Mouse (Mus musculus): ENCODE measurements around the gene Grap. TPM values are rescaled to one million over a fixed set of nuclear protein-coding genes. Genes with fewer than 3 reads are reported as not detected.

Gene Grap
- polyA plus RNA-seq, 1 experiment from 2014 or later = 12.0 TPM

- no peak overlapping the region for H3K27ac ChIP-seq (ENCODE audit: low read depth, low read length)
- H3K9ac ChIP-seq (ENCODE audit: low read depth, low read length) = no peak overlapping the region
- 70% methylated on average over 7 of the region's 7 CpGs for WGBS
- no peaks in the 10 kb centered on the region for H3K27me3 ChIP-seq (replicated peaks; ENCODE audit: control insufficient read depth, insufficient read depth, low read length)
- peaks cover 3% of the 10 kb centered on the region; the same call in 1 of the 2 replicates for H3K4me1 ChIP-seq (ENCODE audit: control insufficient read depth, insufficient read depth, low read depth, low read length)
- no peak overlapping the region for H3K4me3 ChIP-seq (ENCODE audit: low read length)
- H3K4me2 ChIP-seq (ENCODE audit: low read length) = no peak overlapping the region
- no peak for ATAC-seq
- no peaks in the 10 kb centered on the region for H3K9me3 ChIP-seq (ENCODE audit: control insufficient read depth, low read length)
- H3K36me3 ChIP-seq (ENCODE audit: control insufficient read depth, insufficient read depth, low read length) = no peaks in the 10 kb centered on the region
These were observed 7.8 kb downstream of the Grap start for GRCm38 (mm10) chr11:61660806-61661392.

GRCm38 (mm10) chr11:61662189-61662588 is 9.1 kb downstream of the Grap start:
- Histone ChIP-seq H3K4me1 (ENCODE audit: control insufficient read depth, insufficient read depth, low read depth, low read length) (peaks cover 3% of the 10 kb centered on the region; the same call in 1 of the 2 replicates), H3K4me3 (ENCODE audit: low read length) (no peak overlapping the region), H3K27me3 (replicated peaks; ENCODE audit: control insufficient read depth, insufficient read depth, low read length) (no peaks in the 10 kb centered on the region), H3K9ac (ENCODE audit: low read depth, low read length) (no peak overlapping the region), H3K36me3 (ENCODE audit: control insufficient read depth, insufficient read depth, low read length) (no peaks in the 10 kb centered on the region), H3K27ac (ENCODE audit: low read depth, low read length) (no peak overlapping the region), H3K4me2 (ENCODE audit: low read length) (no peak overlapping the region), H3K9me3 (ENCODE audit: control insufficient read depth, low read length) (no peaks in the 10 kb centered on the region)
- ATAC-seq = no peak
- WGBS = 95% methylated on average over 5 of the region's 5 CpGs

GRCm38 (mm10) chr11:61665401-61665800 is 12.3 kb downstream of the Grap start:
- WGBS = 83% methylated on average over 4 of the region's 4 CpGs

GRCm38 (mm10) chr11:61665991-61666799 is 13.1 kb downstream of the Grap start:
- H3K9me3 ChIP-seq (ENCODE audit: control insufficient read depth, low read length) = no peaks in the 10 kb centered on the region
- no peak for ATAC-seq
- WGBS = 51% methylated on average over 7 of the region's 7 CpGs

More at GRCm38 (mm10) chr11:61665401-61665800, 12.3 kb downstream of the Grap start:
- Histone ChIP-seq H3K4me2 (ENCODE audit: low read length) (no peak overlapping the region), H3K27me3 (replicated peaks; ENCODE audit: control insufficient read depth, insufficient read depth, low read length) (no peaks in the 10 kb centered on the region), H3K27ac (ENCODE audit: low read depth, low read length) (no peak overlapping the region), H3K36me3 (ENCODE audit: control insufficient read depth, insufficient read depth, low read length) (no peaks in the 10 kb centered on the region), H3K4me1 (ENCODE audit: control insufficient read depth, insufficient read depth, low read depth, low read length) (no peaks in the 10 kb centered on the region), H3K4me3 (ENCODE audit: low read length) (no peak overlapping the region), H3K9me3 (ENCODE audit: control insufficient read depth, low read length) (no peaks in the 10 kb centered on the region), H3K9ac (ENCODE audit: low read depth, low read length) (no peak overlapping the region)
- no peak for ATAC-seq

GRCm38 (mm10) chr11:61667248-61667647 is 14.2 kb downstream of the Grap start:
- no peak overlapping the region for H3K27ac ChIP-seq (ENCODE audit: low read depth, low read length)
- H3K4me3 ChIP-seq (ENCODE audit: low read length) = no peak overlapping the region
- no peak overlapping the region for H3K4me2 ChIP-seq (ENCODE audit: low read length)
- no peak overlapping the region for H3K9ac ChIP-seq (ENCODE audit: low read depth, low read length)
- H3K4me1 ChIP-seq (ENCODE audit: control insufficient read depth, insufficient read depth, low read depth, low read length) = no peaks in the 10 kb centered on the region
- H3K27me3 ChIP-seq (replicated peaks; ENCODE audit: control insufficient read depth, insufficient read depth, low read length) = no peaks in the 10 kb centered on the region
- no peaks in the 10 kb centered on the region for H3K9me3 ChIP-seq (ENCODE audit: control insufficient read depth, low read length)
- WGBS = 84% methylated on average over 5 of the region's 5 CpGs
- ATAC-seq = no peak
- no peaks in the 10 kb centered on the region for H3K36me3 ChIP-seq (ENCODE audit: control insufficient read depth, insufficient read depth, low read length)

More at GRCm38 (mm10) chr11:61665991-61666799, 13.1 kb downstream of the Grap start:
- H3K36me3 ChIP-seq (ENCODE audit: control insufficient read depth, insufficient read depth, low read length) = no peaks in the 10 kb centered on the region
- H3K27ac ChIP-seq (ENCODE audit: low read depth, low read length) = no peak overlapping the region
- no peak overlapping the region for H3K4me3 ChIP-seq (ENCODE audit: low read length)
- no peak overlapping the region for H3K9ac ChIP-seq (ENCODE audit: low read depth, low read length)
- no peaks in the 10 kb centered on the region for H3K27me3 ChIP-seq (replicated peaks; ENCODE audit: control insufficient read depth, insufficient read depth, low read length)
- no peak overlapping the region for H3K4me2 ChIP-seq (ENCODE audit: low read length)
- H3K4me1 ChIP-seq (ENCODE audit: control insufficient read depth, insufficient read depth, low read depth, low read length) = no peaks in the 10 kb centered on the region

GRCm38 (mm10) chr11:61667782-61668181 is 14.7 kb downstream of the Grap start:
- no peak overlapping the region for H3K9ac ChIP-seq (ENCODE audit: low read depth, low read length)
- H3K4me2 ChIP-seq (ENCODE audit: low read length) = no peak overlapping the region
- no peak for ATAC-seq
- no peaks in the 10 kb centered on the region for H3K27me3 ChIP-seq (replicated peaks; ENCODE audit: control insufficient read depth, insufficient read depth, low read length)
- H3K9me3 ChIP-seq (ENCODE audit: control insufficient read depth, low read length) = no peaks in the 10 kb centered on the region
- WGBS = 83% methylated on average over 5 of the region's 5 CpGs
- H3K4me3 ChIP-seq (ENCODE audit: low read length) = no peak overlapping the region
- H3K27ac ChIP-seq (ENCODE audit: low read depth, low read length) = no peak overlapping the region
- no peaks in the 10 kb centered on the region for H3K36me3 ChIP-seq (ENCODE audit: control insufficient read depth, insufficient read depth, low read length)
- H3K4me1 ChIP-seq (ENCODE audit: control insufficient read depth, insufficient read depth, low read depth, low read length) = no peaks in the 10 kb centered on the region

- H3K36me3 ChIP-seq (ENCODE audit: control insufficient read depth, insufficient read depth, low read length) = no peaks in the 10 kb centered on the region
- H3K9me3 ChIP-seq (ENCODE audit: control insufficient read depth, low read length) = no peaks in the 10 kb centered on the region
- H3K27ac ChIP-seq (ENCODE audit: low read depth, low read length) = no peak overlapping the region
- no peaks in the 10 kb centered on the region for H3K27me3 ChIP-seq (replicated peaks; ENCODE audit: control insufficient read depth, insufficient read depth, low read length)
- H3K4me1 ChIP-seq (ENCODE audit: control insufficient read depth, insufficient read depth, low read depth, low read length) = no peaks in the 10 kb centered on the region; the same call in 1 of the 2 replicates
- WGBS = 87% methylated on average over 14 of the region's 14 CpGs
- H3K9ac ChIP-seq (ENCODE audit: low read depth, low read length) = no peak overlapping the region
- no peak overlapping the region for H3K4me3 ChIP-seq (ENCODE audit: low read length)
- no peak for ATAC-seq
- no peak overlapping the region for H3K4me2 ChIP-seq (ENCODE audit: low read length)
These were observed 16.7 kb downstream of the Grap start for GRCm38 (mm10) chr11:61669492-61670490.

GRCm38 (mm10) chr11:61671781-61672383 is 18.8 kb downstream of the Grap start:
- no peaks in the 10 kb centered on the region; the same call in 1 of the 2 replicates for H3K4me1 ChIP-seq (ENCODE audit: control insufficient read depth, insufficient read depth, low read depth, low read length)
- no peaks in the 10 kb centered on the region for H3K9me3 ChIP-seq (ENCODE audit: control insufficient read depth, low read length)
- no peak overlapping the region for H3K4me3 ChIP-seq (ENCODE audit: low read length)
- H3K27me3 ChIP-seq (replicated peaks; ENCODE audit: control insufficient read depth, insufficient read depth, low read length) = no peaks in the 10 kb centered on the region
- H3K9ac ChIP-seq (ENCODE audit: low read depth, low read length) = no peak overlapping the region
- no peak overlapping the region for H3K4me2 ChIP-seq (ENCODE audit: low read length)
- WGBS = 67% methylated on average over 19 of the region's 19 CpGs
- no peak for ATAC-seq
- H3K36me3 ChIP-seq (ENCODE audit: control insufficient read depth, insufficient read depth, low read length) = no peaks in the 10 kb centered on the region
- no peak overlapping the region for H3K27ac ChIP-seq (ENCODE audit: low read depth, low read length)
